Mouse (Mus musculus) megakaryocyte-erythroid progenitor cell, adult 5-6 weeks (primary cell): ENCODE measurements around the gene Pald1. TPM values are rescaled to one million over a fixed set of nuclear protein-coding genes. Genes with fewer than 3 reads are reported as not detected.

Experiments
- ATAC-seq: replicated peaks from 2 replicates; pipeline ENCODE4 v1.8.0; 2016; ENCODE audit warnings: mild to moderate bottlenecking, inconsistent platforms; ENCODE audit not compliant: severe bottlenecking, poor library complexity, low FRiP score, low TSS enrichment
- total RNA-seq, 2 experiments: library from RNA; stranded (forward) in 1 of 2; stranded (reverse) in 1 of 2; fragments of 200-1000, 215-1000 nt in 1 of 2; fragments of >200 nt in 1 of 2; fragmentation: Nextera tagmentation in 1 of 2; gene quantifications; 2 replicates each; pipeline ENCODE4 v1.2.3; 2014 to 2017

The Pald1 gene
- total RNA-seq, 2 experiments from 2014 or later: not detected

GRCm38 (mm10) chr10:61374076-61374475, 9.3 kb downstream of the Pald1 start:
- ATAC-seq: no peak

GRCm38 (mm10) chr10:61372585-61372923, 10.8 kb downstream of the Pald1 start:
- ATAC-seq: no peak

- ATAC-seq: no peak
Observed at GRCm38 (mm10) chr10:61371884-61372584, 11.3 kb downstream of the Pald1 start.

- ATAC-seq: no peak
Observed at GRCm38 (mm10) chr10:61370273-61370979, 12.9 kb downstream of the Pald1 start.

- no peak for ATAC-seq
Observed at GRCm38 (mm10) chr10:61369755-61370154, 13.6 kb downstream of the Pald1 start.

GRCm38 (mm10) chr10:61365902-61366301, 17.4 kb downstream of the Pald1 start:
- no peak for ATAC-seq

GRCm38 (mm10) chr10:61364431-61364830, 18.9 kb downstream of the Pald1 start:
- ATAC-seq: no peak

GRCm38 (mm10) chr10:61362992-61363391, 20.3 kb downstream of the Pald1 start:
- ATAC-seq: no peak

- ATAC-seq: no peak
Observed at GRCm38 (mm10) chr10:61362483-61362882, 20.8 kb downstream of the Pald1 start.

GRCm38 (mm10) chr10:61360667-61361066, 22.7 kb downstream of the Pald1 start:
- no peak for ATAC-seq

GRCm38 (mm10) chr10:61359411-61359810, 23.9 kb downstream of the Pald1 start:
- no peak for ATAC-seq

- ATAC-seq: no peak
Observed at GRCm38 (mm10) chr10:61357658-61358057, 25.7 kb downstream of the Pald1 start.

- ATAC-seq: no peak
Observed at GRCm38 (mm10) chr10:61356568-61356967, 26.8 kb downstream of the Pald1 start.

GRCm38 (mm10) chr10:61356095-61356494, 27.2 kb downstream of the Pald1 start:
- ATAC-seq: no peak

GRCm38 (mm10) chr10:61355611-61356010, 27.7 kb downstream of the Pald1 start:
- ATAC-seq: no peak

- no peak for ATAC-seq
Observed at GRCm38 (mm10) chr10:61351216-61351615, 32.1 kb downstream of the Pald1 start.

GRCm38 (mm10) chr10:61346374-61346773, 37.0 kb downstream of the Pald1 start:
- no peak for ATAC-seq

- ATAC-seq: no peak
Observed at GRCm38 (mm10) chr10:61345179-61345578, 38.2 kb downstream of the Pald1 start.

GRCm38 (mm10) chr10:61343950-61344349, 39.4 kb downstream of the Pald1 start:
- peak; percentile 67 for ATAC-seq

- no peak for ATAC-seq
Observed at GRCm38 (mm10) chr10:61342750-61343149, 40.6 kb downstream of the Pald1 start.

GRCm38 (mm10) chr10:61341557-61341956, 41.8 kb downstream of the Pald1 start:
- ATAC-seq: peak; percentile 74
